Mouse (Mus musculus): ENCODE measurements around the gene Aldh3b3.
"Not testable (repeated sequence)": the region's sequence is repeated elsewhere in the genome, so short reads cannot be mapped to it uniquely, and the experiment has no call there.

The Aldh3b3 gene

DNA sequence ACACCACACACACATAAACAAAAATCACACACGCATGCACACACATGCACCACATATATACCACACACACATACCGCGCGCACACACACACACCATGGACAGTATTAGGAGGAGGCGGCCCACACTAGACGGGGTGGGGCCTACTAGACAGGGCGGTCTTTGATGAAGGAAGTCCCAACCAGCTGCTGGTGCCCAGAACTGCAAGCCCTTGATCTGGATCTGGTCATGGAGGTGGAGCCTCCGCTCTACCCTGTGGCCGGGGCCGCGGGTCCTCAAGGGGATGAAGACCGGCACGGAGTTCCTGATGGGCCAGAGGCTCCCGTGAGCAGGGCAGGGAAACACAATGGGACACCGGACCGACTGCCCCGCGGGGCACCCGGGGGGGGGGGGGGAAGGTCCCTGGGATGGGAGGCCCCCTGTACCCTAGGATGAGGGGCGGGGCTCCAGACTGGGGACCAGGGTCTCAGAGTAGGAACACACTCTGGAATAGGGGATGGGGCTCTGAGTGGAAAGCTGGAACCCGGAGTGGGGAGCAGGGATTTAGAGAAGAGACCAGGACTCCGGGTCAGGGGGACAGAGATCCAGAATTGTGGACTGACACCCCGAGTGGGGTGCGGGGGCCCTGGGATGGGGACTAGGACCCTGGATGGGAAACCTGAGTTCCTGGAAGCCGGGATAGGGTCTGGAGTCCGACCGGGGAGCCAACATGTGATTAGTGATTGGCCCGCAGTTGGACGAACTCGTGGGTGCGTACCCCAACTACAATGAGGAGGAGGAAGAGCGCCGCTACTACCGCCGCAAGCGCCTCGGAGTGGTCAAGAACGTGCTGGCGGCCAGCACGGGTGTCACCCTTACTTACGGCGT is 23.2 kb upstream of the Aldh3b3 start, which contains the start of gene Unc93b1:
Gene Unc93b1, plus strand, starts transcription at position 155 of the 864 bp plus-strand sequence.
- peak; percentile 50 for DNase-seq (ENCODE audit: extremely low read depth, insufficient read length, low spot score)

DNA sequence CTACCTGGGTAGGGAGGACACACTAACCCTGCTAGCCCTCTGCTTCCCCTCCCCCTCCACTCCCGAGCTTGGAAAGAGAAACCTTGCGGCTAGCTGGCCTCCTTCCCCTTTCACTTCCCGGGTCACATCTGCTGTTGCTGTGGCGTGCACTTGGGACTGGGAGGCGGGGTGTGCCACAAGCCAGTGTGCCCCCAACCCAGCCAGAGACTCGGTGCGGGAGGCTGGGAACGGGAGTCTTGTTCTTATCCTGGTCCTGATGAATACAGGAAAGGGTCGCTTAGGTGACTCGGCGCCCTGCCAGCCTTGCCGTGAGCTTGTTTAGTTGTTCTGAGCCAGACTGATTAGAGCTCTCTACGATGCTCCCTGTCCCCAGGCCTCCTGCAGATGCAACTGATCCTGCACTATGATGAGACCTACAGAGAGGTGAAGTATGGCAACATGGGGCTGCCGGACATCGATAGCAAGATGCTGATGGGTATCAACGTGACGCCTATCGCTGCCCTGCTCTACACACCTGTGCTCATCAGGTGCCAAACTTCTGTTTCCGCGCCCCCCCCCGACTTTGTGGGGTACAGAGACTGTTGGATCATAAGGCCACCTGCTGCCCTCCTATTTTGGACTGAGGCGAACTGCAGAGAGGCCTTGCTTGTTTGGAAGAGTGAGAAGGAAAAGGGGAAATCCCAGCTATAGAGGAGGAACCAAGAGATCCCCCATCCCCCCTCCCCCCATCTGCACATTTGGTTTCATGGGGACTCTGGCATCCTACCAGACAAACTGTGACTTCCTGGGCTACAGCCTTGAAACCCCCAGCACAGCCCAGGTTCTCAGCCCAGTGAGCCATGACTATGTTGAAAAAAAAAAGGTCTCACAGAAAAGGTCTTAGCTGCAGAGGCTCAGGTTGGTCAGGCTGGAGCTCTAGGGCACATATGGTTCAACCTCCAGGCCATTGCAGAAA is 22.3 kb upstream of the Aldh3b3 start:
- no peak for DNase-seq (ENCODE audit: extremely low read depth, insufficient read length, low spot score)

DNA sequence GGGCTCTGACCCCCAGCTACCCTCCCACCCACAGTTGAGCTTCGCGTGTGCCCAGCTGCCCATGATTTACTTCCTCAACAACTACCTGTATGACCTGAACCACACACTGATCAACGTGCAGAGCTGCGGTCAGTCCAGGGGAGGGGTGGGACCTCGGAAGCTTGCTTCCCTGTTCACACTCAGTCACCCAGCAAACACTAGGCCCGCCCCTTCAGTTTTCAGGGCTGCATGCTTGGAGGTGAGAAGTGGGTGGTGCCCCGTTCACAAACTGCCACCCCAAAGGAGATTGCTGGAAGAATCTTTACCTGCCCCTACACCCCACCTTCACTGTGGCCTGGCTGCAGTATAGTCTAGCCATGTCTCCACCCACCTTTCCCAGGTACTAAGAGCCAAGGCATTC is 16.1 kb upstream of the Aldh3b3 start:
- no peak for DNase-seq (ENCODE audit: extremely low read depth, insufficient read length, low spot score)

DNA sequence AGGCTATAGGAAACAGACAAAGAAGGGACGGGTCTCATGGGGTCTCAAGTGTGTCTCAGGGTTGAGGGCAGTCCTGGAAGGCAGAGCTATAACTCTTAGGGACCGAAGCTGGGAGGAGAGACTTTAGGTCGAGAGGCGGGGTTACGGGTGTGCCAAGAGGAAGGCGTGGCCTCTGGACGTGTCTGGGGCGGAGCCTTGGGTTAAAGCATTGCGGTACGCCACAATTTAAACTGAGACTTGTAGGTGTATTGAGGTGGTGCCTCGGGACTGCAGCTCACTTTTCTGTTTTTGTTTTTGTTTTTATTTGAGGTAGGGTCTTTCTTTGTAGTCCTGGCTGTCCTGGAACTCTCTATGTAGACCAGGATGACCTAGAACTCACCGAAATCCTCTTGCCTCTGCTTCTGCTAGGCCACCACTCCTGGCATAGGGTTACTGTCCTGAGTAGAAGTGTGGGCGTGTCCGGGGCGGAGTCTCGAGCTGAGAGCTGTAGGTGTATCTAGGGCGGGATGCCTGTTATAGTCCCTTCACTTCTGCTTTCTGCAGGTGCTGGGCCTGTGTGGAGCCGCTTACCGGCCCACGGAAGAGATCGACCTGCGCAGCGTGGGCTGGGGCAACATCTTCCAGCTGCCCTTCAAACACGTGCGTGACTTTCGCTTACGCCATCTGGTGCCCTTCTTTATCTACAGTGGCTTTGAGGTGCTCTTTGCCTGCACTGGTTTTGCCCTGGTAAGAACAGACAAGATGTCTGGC is 15.3 kb upstream of the Aldh3b3 start:
- DNase-seq (ENCODE audit: extremely low read depth, insufficient read length, low spot score) = no peak

DNA sequence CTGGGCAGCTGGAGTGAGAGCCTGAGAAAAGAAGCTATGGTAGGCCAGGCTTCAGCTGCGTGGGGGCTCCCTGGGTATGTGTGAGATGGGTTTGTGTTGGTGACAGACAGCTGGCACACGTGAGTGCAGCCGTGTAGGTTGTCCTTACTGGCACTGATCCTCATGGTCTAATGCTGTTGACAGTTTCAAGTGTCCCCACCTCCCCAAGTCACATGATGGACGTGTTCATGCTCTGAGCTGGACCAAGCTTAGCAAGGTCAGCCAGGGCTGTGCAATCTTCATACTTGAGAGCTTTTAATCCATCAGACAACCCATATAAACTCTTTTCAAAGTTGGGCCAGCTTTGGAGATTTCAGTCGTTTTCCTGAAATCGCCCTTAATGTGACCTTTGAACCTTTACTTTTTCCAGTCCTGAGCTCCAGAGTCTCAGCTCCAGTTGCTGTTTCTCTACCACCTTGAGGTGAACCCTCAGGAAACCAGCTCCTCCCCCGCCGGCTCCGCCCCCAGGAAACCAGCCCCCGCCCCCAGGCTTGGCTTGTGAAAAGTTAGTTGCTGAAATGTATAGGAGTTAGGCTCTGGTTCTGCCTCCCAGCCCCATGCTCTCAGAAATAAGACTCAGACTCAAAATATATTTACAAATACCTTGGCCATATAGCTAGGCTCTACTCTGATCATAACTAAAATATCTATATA is 12.4 kb upstream of the Aldh3b3 start:
- DNase-seq (ENCODE audit: extremely low read depth, insufficient read length, low spot score) = peak; percentile 36

DNA sequence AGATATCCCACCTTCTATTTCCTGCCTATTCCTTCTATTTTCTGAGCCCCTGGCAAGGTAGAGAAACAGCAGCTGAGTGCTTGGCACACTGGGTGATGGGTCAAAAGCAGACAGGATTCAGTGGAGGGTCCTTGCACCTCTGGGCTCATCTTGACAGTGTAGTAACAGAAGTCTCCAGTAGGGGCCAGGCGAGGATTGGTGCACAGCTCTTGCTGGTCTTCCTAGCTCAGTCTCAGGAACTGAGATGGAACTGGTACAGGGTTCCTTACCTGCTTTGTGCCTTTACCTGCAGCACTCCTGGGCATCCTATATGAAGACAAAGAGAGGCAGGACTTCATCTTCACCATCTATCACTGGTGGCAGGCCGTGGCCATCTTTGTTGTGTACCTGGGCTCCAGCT is 11.7 kb upstream of the Aldh3b3 start:
- no peak for DNase-seq (ENCODE audit: extremely low read depth, insufficient read length, low spot score)

DNA sequence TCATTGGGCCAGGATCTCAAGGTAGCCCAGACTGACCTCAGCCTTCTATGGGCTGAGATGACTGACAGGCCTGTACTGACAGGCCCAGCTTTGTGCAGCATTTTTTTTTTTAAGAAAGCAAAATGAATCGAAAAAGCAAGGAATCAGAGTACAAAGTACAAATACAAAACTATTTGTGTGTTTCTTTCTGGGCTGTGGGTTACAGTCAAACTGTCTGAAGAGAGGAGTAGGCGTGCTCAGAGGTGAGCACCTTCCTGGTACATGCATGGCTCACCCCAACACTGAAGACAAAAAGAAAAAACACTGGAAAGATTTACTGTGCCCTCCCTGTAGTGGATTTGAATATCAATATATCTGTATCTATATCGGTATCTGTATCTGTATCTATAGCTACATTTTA is 10.6 kb upstream of the Aldh3b3 start:
- no peak for DNase-seq (ENCODE audit: extremely low read depth, insufficient read length, low spot score)

DNA sequence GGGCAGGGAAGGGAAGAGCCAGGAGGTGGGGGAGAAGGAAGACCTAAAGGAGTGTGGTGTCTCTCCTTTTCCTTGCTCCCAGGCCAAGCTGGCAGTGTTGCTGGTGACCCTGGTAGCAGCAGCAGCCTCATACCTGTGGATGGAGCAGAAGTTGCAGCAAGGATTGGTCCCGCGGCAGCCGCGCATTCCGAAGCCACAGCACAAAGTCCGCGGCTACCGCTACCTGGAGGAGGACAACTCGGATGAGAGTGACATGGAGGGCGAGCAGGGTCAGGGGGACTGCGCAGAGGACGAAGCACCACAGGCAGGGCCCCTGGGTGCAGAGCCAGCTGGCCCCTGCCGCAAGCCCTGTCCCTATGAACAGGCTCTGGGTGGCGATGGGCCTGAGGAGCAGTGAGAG is 9.9 kb upstream of the Aldh3b3 start:
- DNase-seq (ENCODE audit: extremely low read depth, insufficient read length, low spot score) = no peak

DNA sequence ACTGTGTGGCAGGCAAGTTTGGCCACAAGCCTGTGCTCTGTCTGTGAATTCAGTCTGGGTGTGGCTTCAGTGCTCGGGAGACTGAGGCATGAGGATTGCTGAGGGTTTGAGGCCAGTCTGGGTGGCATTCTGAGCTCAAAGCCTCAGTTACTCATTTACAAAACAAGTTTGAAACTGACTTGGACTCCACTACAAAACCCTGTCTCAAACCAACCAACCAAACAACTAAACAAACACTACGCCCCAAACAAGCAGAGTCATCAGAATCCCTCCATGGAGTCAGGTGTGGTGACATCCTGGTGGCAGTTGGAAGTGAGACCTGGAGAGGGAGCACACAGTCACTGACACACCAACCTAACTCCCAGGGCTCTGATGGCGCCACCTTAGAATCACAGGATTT is 8.1 kb upstream of the Aldh3b3 start:
- DNase-seq (ENCODE audit: extremely low read depth, insufficient read length, low spot score) = no peak

DNA sequence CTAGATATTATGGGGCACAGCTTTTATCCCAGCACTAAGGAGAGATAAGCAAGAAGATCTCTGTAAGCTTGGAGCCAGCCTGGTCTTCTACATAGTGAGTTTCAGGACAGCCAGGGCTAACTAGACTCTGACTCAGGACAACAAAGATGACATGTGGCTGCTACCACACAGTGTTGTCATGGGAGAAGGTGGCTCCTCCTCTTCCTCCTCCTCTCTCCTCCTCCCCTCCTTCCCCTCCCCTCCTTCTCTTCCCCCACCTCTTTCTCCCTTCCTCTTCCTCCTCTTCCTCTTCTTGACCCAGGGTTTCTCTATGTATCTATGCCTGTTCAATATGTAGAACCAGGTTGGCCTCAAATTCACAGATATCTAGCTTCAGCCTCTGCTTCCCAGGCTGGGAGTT is 7.0 kb upstream of the Aldh3b3 start:
- no peak for DNase-seq (ENCODE audit: extremely low read depth, insufficient read length, low spot score)

DNA sequence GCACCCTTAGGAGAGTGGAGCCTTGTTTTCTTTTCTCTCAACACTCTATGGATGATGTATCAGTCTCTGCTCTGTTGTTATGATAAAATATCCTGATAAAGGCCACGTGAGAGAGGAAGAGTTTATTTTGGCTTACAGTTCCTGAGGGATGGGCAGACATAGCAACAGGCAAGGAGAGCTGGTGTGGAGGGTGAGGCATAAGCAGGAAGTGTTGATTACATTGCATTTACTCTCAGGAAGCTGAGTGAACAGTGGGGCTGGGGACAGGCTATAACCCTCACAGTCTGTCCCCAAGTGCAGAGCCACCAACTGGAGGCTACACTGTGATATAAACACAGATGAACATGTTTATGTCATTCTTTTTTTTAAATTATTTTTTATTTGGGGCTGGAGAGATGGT is 6.3 kb upstream of the Aldh3b3 start:
- DNase-seq (ENCODE audit: extremely low read depth, insufficient read length, low spot score) = no peak

DNA sequence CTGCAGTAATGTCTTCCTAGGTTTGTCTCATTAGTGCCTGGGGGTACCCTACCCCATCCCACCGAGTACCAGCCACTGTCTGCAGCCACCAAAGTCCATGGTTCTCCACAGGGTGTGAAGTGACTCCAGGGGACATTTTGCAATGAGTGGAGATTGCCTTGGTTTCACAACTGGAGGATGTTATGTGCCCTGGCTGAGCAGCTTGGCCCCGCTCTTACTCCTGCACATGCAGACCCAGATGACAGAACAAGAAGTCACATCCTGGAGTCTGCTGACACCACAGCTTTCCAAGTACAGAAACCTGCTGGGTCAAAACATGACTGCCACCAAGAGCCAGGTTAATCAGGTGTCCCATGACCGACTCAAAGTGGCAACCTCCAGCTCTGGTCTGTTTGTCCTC is 3.4 kb upstream of the Aldh3b3 start:
- no peak for DNase-seq (ENCODE audit: extremely low read depth, insufficient read length, low spot score)

DNA sequence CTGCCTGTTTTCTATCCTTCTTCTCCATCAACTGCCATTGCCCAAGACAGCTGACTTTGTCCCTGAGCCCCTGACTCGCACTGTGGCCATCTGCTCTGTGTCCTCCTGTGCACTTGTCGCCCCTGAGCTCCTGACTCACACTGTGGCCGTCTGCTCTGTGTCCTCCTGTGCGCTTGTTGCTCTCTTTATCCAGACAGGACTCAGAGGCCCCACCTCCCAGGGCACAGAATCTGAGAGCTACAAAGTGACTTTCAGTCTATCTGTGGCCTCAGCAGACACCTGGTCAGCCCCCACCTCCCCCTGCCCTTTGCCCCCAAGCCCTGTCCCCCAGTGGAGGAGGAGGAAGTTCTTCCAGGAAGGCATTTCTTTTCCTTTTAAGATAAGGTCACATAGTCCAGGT is 2.6 kb upstream of the Aldh3b3 start:
- DNase-seq (ENCODE audit: extremely low read depth, insufficient read length, low spot score) = no peak

DNA sequence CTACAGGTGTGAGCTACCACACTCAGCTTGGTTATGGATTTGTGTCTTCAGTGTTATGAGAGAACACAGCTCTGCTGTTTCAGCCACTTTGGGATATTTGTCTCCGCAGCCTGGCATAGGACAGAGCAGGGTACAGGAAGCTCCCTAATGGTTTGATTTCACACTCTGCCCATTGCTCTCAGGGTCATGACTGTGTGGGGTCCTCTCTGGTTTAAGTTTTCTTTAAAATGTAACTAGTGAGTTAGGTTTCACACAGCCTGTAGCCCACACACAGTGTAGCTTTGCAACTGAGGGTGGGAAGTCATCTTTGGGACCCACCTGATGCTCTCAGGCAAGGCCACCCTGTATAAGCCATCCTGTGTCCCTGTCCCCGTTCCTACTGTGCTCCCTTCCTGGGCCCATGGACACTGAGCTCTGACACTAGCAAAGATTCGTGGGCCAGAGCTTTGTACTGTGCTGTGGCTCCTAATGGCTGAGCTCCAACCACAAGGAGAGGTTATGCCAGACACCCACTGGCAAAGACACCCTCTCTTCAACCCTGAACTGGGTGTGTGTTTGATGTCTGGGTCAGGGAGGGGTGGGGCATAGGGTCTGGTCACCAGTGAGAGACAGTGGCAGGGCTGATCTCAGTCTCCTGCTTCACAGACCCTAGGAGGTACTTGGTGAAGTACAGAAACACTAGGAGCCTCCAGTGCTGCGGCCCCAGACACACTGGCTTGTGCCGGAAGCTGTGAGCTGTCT is 979 bp upstream of the Aldh3b3 start:
- DNase-seq (ENCODE audit: extremely low read depth, insufficient read length, low spot score) = not testable (repeated sequence)

DNA sequence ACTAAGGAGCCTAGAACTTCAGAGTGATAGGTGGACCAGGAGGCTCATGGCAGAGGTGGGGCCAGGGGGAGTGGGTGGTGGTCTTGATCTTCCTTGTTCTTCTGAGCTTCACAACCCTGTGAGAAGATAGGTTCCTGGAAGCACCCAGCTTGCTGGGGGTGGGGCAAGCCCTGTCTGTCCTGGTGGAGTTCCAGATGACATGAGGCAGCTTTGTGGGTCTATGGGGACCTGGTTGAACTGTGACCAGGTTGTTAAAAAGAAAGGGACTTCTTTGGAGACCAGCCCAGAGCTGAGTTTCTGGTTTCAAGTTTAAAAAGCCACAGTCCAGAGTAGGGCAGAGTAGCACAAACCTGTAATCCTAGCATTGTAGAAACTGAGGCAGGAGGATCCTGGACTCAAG is 585 bp downstream of the Aldh3b3 start:
- no peak for DNase-seq (ENCODE audit: extremely low read depth, insufficient read length, low spot score)

DNA sequence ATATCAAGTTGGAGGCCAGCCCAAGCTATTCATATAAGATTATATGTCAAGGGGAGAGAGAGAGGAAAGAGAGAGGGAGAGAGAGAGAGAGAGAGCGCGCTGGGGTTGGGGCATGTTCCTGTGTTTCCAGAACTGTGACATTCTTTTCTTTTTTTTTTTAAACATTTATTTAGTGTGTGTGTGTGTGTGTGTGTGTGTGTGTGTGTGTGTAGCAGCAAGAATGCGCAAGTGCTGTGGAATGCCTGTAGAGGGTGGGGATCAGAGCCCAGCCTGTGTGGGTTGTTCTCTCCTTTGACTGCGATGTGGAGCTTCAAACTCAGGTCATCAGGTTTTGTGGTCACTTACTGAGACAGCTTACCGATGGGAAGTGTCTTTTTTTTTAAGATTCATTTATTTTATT is 1.8 kb downstream of the Aldh3b3 start:
- DNase-seq (ENCODE audit: extremely low read depth, insufficient read length, low spot score) = no peak

DNA sequence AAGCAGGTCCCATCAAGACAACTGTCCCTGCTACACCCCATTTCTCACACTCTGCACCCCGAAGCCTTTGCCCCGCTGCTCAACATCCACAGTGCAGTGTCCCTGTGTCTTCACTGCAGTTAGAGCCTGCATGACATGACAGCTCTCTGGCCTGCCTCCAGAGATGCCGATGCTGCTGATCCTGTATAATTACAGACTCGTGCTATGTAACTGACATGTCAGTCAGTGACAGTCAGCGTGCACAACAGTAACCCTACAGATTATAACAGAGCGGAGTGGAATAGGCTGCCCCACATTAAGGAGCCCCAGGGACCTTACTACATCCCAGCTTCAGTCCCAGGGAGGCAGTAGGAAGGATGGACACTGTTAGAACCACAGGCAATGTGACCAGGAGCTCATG is 3.4 kb downstream of the Aldh3b3 start:
- DNase-seq (ENCODE audit: extremely low read depth, insufficient read length, low spot score) = not testable (repeated sequence)

DNA sequence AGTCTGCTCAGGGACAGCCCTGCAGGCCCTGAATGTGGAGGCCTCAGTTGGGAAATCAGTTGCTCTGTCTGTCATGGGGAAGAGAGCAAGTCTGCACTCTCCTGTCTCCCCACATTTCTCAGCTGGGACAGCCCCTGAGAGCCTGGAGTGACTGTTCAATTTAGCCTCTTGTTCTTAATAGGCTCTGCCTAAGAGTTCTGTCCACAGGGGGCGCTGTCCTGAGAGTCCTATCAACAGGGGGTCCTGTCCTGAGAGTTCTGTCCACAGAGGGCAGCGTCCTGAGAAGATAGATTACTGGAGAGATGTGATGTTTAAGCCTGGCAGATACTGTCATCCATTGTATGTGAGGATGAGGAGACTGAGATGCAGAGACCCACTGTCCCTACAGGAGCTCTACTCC is 4.0 kb downstream of the Aldh3b3 start:
- no peak for DNase-seq (ENCODE audit: extremely low read depth, insufficient read length, low spot score)

DNA sequence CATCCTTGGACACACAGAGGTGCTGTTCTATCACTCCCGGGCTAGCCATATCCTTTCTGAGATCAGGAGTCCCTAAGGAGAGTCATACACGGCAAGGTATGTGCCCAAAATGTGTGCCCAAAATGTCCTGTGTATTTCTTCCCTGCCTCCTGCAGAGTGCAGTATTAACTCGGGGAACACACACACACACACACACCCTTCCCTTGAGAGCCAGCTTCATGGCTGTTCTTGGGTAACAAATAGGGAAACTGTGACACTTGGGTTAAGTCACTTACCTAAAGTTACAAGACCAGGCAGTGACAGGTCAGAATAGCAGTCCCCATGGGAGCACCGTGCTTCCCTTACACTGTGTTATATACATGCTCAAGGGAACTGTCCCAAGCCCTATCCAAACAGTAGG is 5.6 kb downstream of the Aldh3b3 start:
- DNase-seq (ENCODE audit: extremely low read depth, insufficient read length, low spot score) = no peak
